Mouse (Mus musculus): Measurements from ENCODE around the gene Hsf2bp. TPM values are rescaled to one million over a fixed set of nuclear protein-coding genes. Genes with fewer than 3 reads are reported as not detected.
A peak's percentile ranks its signal among the peaks of the same experiment; 100 is the strongest.
"Not testable (repeated sequence)": the region's sequence is repeated elsewhere in the genome, so short reads cannot be mapped to it uniquely, and the experiment has no call there.

The Hsf2bp gene
- polyA plus RNA-seq (2015; fragmentation: Nextera tagmentation; extraction: Ambion mirVana): 0.04 and 0.26 TPM in 2 replicates

- Histone ChIP-seq H3K4me2 (peak within 1 kb of the TSS; percentile 95), H3K36me3 (no peaks in the 10 kb centered on the region), H3K4me3 (peak within 1 kb of the TSS; percentile 84), H3K4me1 (replicated peaks) (peaks cover 18% of the 10 kb centered on the region), H3K9me3 (replicated peaks) (no peaks in the 10 kb centered on the region), H3K9ac (peak within 1 kb of the TSS; percentile 81), H3K27ac (peak within 1 kb of the TSS; percentile 76), H3K27me3 (no peaks in the 10 kb centered on the region)
- WGBS: 5% methylated on average over 52 of the region's 52 CpGs
- ATAC-seq (replicated peaks; ENCODE audit: insufficient number of reproducible peaks, insufficient read depth, low FRiP score, low read depth): peak; percentile 91
Measured at GRCm38 (mm10) chr17:32035609-32036508, at the start of gene Hsf2bp, which contains the start of gene Rrp1b. Gene Hsf2bp (minus strand): TSS chr17:32036349. Gene Rrp1b (plus strand): TSS chr17:32036100.

- no peaks in the 10 kb centered on the region for H3K36me3 ChIP-seq
- H3K4me1 ChIP-seq (replicated peaks): no peaks in the 10 kb centered on the region
- no peak overlapping the region for H3K4me3 ChIP-seq
- no peak overlapping the region for H3K4me2 ChIP-seq
- 83% methylated on average over 2 of the region's 2 CpGs for WGBS
- no peak overlapping the region for H3K27ac ChIP-seq
- ATAC-seq (replicated peaks; ENCODE audit: insufficient number of reproducible peaks, insufficient read depth, low FRiP score, low read depth): no peak
- H3K27me3 ChIP-seq: no peaks in the 10 kb centered on the region
- no peaks in the 10 kb centered on the region for H3K9me3 ChIP-seq (replicated peaks)
- H3K9ac ChIP-seq: no peak overlapping the region
Measured at GRCm38 (mm10) chr17:32083351-32083750, 47.2 kb upstream of the Hsf2bp start.

- H3K27me3 ChIP-seq: 0 out of 2 replicates have a peak, but pooled peaks cover 8% of the 10 kb centered on the region
- H3K4me2 ChIP-seq: no peak overlapping the region
- no peaks in the 10 kb centered on the region for H3K4me1 ChIP-seq (replicated peaks)
- no peak overlapping the region for H3K9ac ChIP-seq
- H3K36me3 ChIP-seq: no peaks in the 10 kb centered on the region
- H3K9me3 ChIP-seq (replicated peaks): no peaks in the 10 kb centered on the region
- no peak for ATAC-seq (replicated peaks; ENCODE audit: insufficient number of reproducible peaks, insufficient read depth, low FRiP score, low read depth)
- no peak overlapping the region for H3K4me3 ChIP-seq
- H3K27ac ChIP-seq: no peak overlapping the region
- WGBS: 0% methylated on average over 2 of the region's 2 CpGs
Measured at GRCm38 (mm10) chr17:32075164-32075563, 39.0 kb upstream of the Hsf2bp start.

- 47% methylated on average over 4 of the region's 4 CpGs for WGBS
- no peak overlapping the region for H3K4me2 ChIP-seq
- H3K4me3 ChIP-seq: no peak overlapping the region
- ATAC-seq (replicated peaks; ENCODE audit: insufficient number of reproducible peaks, insufficient read depth, low FRiP score, low read depth): no peak
- no peaks in the 10 kb centered on the region for H3K36me3 ChIP-seq
- no peak overlapping the region for H3K27ac ChIP-seq
- no peak overlapping the region for H3K9ac ChIP-seq
- no peaks in the 10 kb centered on the region for H3K9me3 ChIP-seq (replicated peaks)
- H3K4me1 ChIP-seq (replicated peaks): no peaks in the 10 kb centered on the region
- 0 out of 2 replicates have a peak, but pooled peaks cover 8% of the 10 kb centered on the region for H3K27me3 ChIP-seq
Measured at GRCm38 (mm10) chr17:32074658-32075057, 38.5 kb upstream of the Hsf2bp start.

- H3K9ac ChIP-seq: no peak overlapping the region
- H3K27ac ChIP-seq: no peak overlapping the region
- H3K9me3 ChIP-seq (replicated peaks): no peaks in the 10 kb centered on the region
- ATAC-seq (replicated peaks; ENCODE audit: insufficient number of reproducible peaks, insufficient read depth, low FRiP score, low read depth): no peak
- 0% methylated on average over 2 of the region's 2 CpGs for WGBS
- H3K27me3 ChIP-seq: 0 out of 2 replicates have a peak, but pooled peaks cover 8% of the 10 kb centered on the region
- no peaks in the 10 kb centered on the region for H3K36me3 ChIP-seq
- H3K4me2 ChIP-seq: no peak overlapping the region
- H3K4me3 ChIP-seq: no peak overlapping the region
- no peaks in the 10 kb centered on the region for H3K4me1 ChIP-seq (replicated peaks)
Measured at GRCm38 (mm10) chr17:32073359-32073758, 37.2 kb upstream of the Hsf2bp start.

GRCm38 (mm10) chr17:32068810-32069209 is 32.7 kb upstream of the Hsf2bp start:
- Histone ChIP-seq H3K4me1 (replicated peaks) (peaks cover 1% of the 10 kb centered on the region), H3K36me3 (no peaks in the 10 kb centered on the region), H3K4me2 (no peak overlapping the region), H3K4me3 (no peak overlapping the region), H3K27ac (no peak overlapping the region), H3K27me3 (no peaks in the 10 kb centered on the region), H3K9me3 (replicated peaks) (no peaks in the 10 kb centered on the region), H3K9ac (no peak overlapping the region)
- WGBS: 70% methylated on average over 2 of the region's 2 CpGs
- no peak for ATAC-seq (replicated peaks; ENCODE audit: insufficient number of reproducible peaks, insufficient read depth, low FRiP score, low read depth)

- 69% methylated on average over 11 of the region's 11 CpGs for WGBS
- no peak overlapping the region for H3K4me2 ChIP-seq
- no peaks in the 10 kb centered on the region for H3K27me3 ChIP-seq
- no peaks in the 10 kb centered on the region for H3K36me3 ChIP-seq
- H3K9ac ChIP-seq: no peak overlapping the region
- H3K27ac ChIP-seq: no peak overlapping the region
- H3K4me3 ChIP-seq: no peak overlapping the region
- ATAC-seq (replicated peaks; ENCODE audit: insufficient number of reproducible peaks, insufficient read depth, low FRiP score, low read depth): no peak
- H3K9me3 ChIP-seq (replicated peaks): no peaks in the 10 kb centered on the region
- peaks cover 5% of the 10 kb centered on the region for H3K4me1 ChIP-seq (replicated peaks)
Measured at GRCm38 (mm10) chr17:32068381-32068780, 32.2 kb upstream of the Hsf2bp start.

GRCm38 (mm10) chr17:32067541-32067940 is 31.4 kb upstream of the Hsf2bp start:
- 60% methylated on average over 9 of the region's 9 CpGs for WGBS
- Histone ChIP-seq H3K4me1 (replicated peaks) (peaks cover 11% of the 10 kb centered on the region), H3K36me3 (no peaks in the 10 kb centered on the region), H3K4me2 (no peak overlapping the region), H3K27ac (no peak overlapping the region), H3K4me3 (no peak overlapping the region), H3K9me3 (replicated peaks) (no peaks in the 10 kb centered on the region), H3K27me3 (no peaks in the 10 kb centered on the region), H3K9ac (no peak overlapping the region)
- ATAC-seq (replicated peaks; ENCODE audit: insufficient number of reproducible peaks, insufficient read depth, low FRiP score, low read depth): no peak

GRCm38 (mm10) chr17:32064762-32065161 is 28.6 kb upstream of the Hsf2bp start:
- WGBS: 46% methylated on average over 8 of the region's 8 CpGs
- H3K36me3 ChIP-seq: peaks cover 18% of the 10 kb centered on the region; the same call in 1 of the 2 replicates
- not testable (repeated sequence) for ATAC-seq (replicated peaks; ENCODE audit: insufficient number of reproducible peaks, insufficient read depth, low FRiP score, low read depth); H3K4me2 ChIP-seq; H3K27ac ChIP-seq; H3K9me3 ChIP-seq (replicated peaks); H3K27me3 ChIP-seq; H3K4me3 ChIP-seq; H3K9ac ChIP-seq
- peaks cover 16% of the 10 kb centered on the region for H3K4me1 ChIP-seq (replicated peaks)

GRCm38 (mm10) chr17:32063654-32064053 is 27.5 kb upstream of the Hsf2bp start:
- Histone ChIP-seq H3K36me3 (peaks cover 28% of the 10 kb centered on the region; the same call in 1 of the 2 replicates), H3K4me2 (no peak overlapping the region), H3K27ac (no peak overlapping the region), H3K27me3 (no peaks in the 10 kb centered on the region), H3K9ac (no peak overlapping the region), H3K4me3 (no peak overlapping the region), H3K9me3 (replicated peaks) (no peaks in the 10 kb centered on the region), H3K4me1 (replicated peaks) (peaks cover 16% of the 10 kb centered on the region)
- WGBS: 57% methylated on average over 2 of the region's 2 CpGs
- no peak for ATAC-seq (replicated peaks; ENCODE audit: insufficient number of reproducible peaks, insufficient read depth, low FRiP score, low read depth)

- 93% methylated on average over 14 of the region's 14 CpGs for WGBS
- no peaks in the 10 kb centered on the region for H3K27me3 ChIP-seq
- no peak overlapping the region for H3K4me3 ChIP-seq
- no peak overlapping the region for H3K4me2 ChIP-seq
- H3K9me3 ChIP-seq (replicated peaks): no peaks in the 10 kb centered on the region
- H3K27ac ChIP-seq: no peak overlapping the region
- H3K36me3 ChIP-seq: peaks cover 52% of the 10 kb centered on the region
- no peak for ATAC-seq (replicated peaks; ENCODE audit: insufficient number of reproducible peaks, insufficient read depth, low FRiP score, low read depth)
- no peak overlapping the region for H3K9ac ChIP-seq
- peaks cover 16% of the 10 kb centered on the region for H3K4me1 ChIP-seq (replicated peaks)
Measured at GRCm38 (mm10) chr17:32061219-32061618, 25.1 kb upstream of the Hsf2bp start.

Data from heart, embryonic 15.5 days (tissue).